Mouse (Mus musculus) lung, embryonic 14.5 days (tissue): ENCODE results near the gene Fgd3. TPM values are rescaled to one million over a fixed set of nuclear protein-coding genes. Genes with fewer than 3 reads are reported as not detected.

ENCODE experiments used
- ATAC-seq: fragments of 200-750 bp; cut with Nextera tagmentation; 2 replicates; pipeline ENCODE4 v1.8.0; 2017; ENCODE audit warnings: mild to moderate bottlenecking, moderate TSS enrichment, moderate library complexity; ENCODE audit not compliant: insufficient read depth
- DNase-seq: peaks from one replicate; pipeline ENCODE4 v3.0.0-alpha.2; 2015
- H3K27ac ChIP-seq: fragments of 300-500 bp; sonication (generic); 2 replicates; pipeline ENCODE4 v1.5.1; 2014; ENCODE audit warnings: low read depth, mild to moderate bottlenecking, moderate library complexity
- H3K27me3 ChIP-seq: fragments of 300-500 bp; sonication (generic); 2 replicates; pipeline ENCODE4 v1.6.1; 2014; ENCODE audit warnings: low read length, control low read depth; ENCODE audit not compliant: insufficient read depth
- H3K36me3 ChIP-seq: fragments of 300-500 bp; sonication (generic); 2 replicates; pipeline ENCODE4 v1.6.1; 2014; ENCODE audit warnings: control low read depth; ENCODE audit not compliant: insufficient read depth
- H3K4me1 ChIP-seq: fragments of 300-500 bp; sonication (generic); 2 replicates; pipeline ENCODE4 v1.6.1; 2014; ENCODE audit warnings: antibody characterized with exemption, control low read depth; ENCODE audit not compliant: insufficient read depth
- H3K4me2 ChIP-seq: fragments of 300-500 bp; sonication (generic); 2 replicates; pipeline ENCODE4 v1.6.1; 2014; ENCODE audit warnings: mild to moderate bottlenecking
- H3K4me3 ChIP-seq: fragments of 300-500 bp; sonication (generic); 2 replicates; pipeline ENCODE4 v1.5.1; 2014; ENCODE audit warnings: low read depth, low read length
- H3K9ac ChIP-seq: fragments of 300-500 bp; sonication (generic); 2 replicates; pipeline ENCODE4 v1.6.1; 2014
- H3K9me3 ChIP-seq: fragments of 300-500 bp; sonication (generic); 2 replicates; pipeline ENCODE4 v1.6.1; 2016; ENCODE audit warnings: low read depth, low read length, control low read depth
- CTCF ChIP-seq: IDR thresholded peaks from 2 replicates; pipeline ENCODE4 v1.5.1; 2016; ENCODE audit warnings: antibody characterized with exemption, low read depth
- WGBS: fragments of 180-500 bp; shearing (Covaris S2); extraction: QIAGEN DNeasy Blood & Tissue Kit; methylation state at CpG from one replicate; pipeline ENCODE4 v1.1.7; 2014; 5-methylcytosine and 5-hydroxymethylcytosine counted together
- polyA plus RNA-seq: library from polyadenylated mRNA; unstranded; fragments of >200 nt; fragmentation: Nextera tagmentation; extraction: Ambion mirVana; gene quantifications from 2 replicates; pipeline ENCODE4 v1.2.1, GENCODE M21; 2014

The Fgd3 gene
- polyA plus RNA-seq, 1 experiment from 2014 or later, result 0.42 TPM

GRCm38 (mm10) chr13:49311642-49312041, 8.5 kb downstream of the Fgd3 start:
- Histone ChIP-seq H3K4me3 (no peak overlapping the region), H3K9me3 (no peaks in the 10 kb centered on the region), H3K4me1 (peaks cover 10% of the 10 kb centered on the region; the same call in 1 of the 2 replicates), H3K27ac (no peak overlapping the region), H3K36me3 (no peaks in the 10 kb centered on the region), H3K4me2 (no peak overlapping the region), H3K27me3 (no peaks in the 10 kb centered on the region), H3K9ac (no peak overlapping the region)
- ATAC-seq, result no peak
- WGBS, result 67% methylated on average over 7 of the region's 7 CpGs
- no peak for DNase-seq
- no peak for TF ChIP-seq CTCF

GRCm38 (mm10) chr13:49309501-49309900, 10.6 kb downstream of the Fgd3 start:
- no peak for TF ChIP-seq CTCF
- Histone ChIP-seq H3K36me3 (no peaks in the 10 kb centered on the region), H3K9ac (no peak overlapping the region), H3K27me3 (no peaks in the 10 kb centered on the region), H3K4me3 (no peak overlapping the region), H3K4me2 (no peak overlapping the region), H3K9me3 (no peaks in the 10 kb centered on the region), H3K27ac (no peak overlapping the region), H3K4me1 (peaks cover 11% of the 10 kb centered on the region; the same call in 1 of the 2 replicates)
- WGBS, result 92% methylated on average over 1 of the region's 1 CpGs
- DNase-seq (no peak), ATAC-seq (no peak)

DNA sequence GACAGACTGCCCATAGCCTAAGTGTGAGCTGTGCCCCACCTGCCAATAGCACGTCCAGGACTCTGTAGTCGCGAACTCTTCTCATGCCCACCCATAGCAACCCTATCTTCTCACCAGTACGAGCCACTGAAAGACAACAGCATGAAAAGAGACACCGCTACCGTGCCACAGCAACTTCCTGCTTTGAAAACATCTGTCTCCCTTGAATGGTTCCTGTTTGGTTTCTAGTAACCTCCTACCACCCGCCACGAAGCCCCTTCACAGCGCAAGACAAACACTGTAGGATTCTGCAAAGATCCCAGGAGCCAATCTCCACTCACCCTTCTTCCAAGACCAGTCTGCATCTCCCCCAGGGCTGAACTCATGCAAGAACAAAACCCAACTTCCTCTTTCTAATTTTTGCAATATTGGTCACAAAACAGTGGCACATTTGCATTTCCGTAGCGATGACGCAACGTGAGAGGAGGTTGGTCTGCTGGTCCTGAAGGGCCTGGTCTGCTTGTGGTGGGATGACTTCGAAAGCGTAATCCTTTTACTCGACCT, 11.2 kb downstream of the Fgd3 start:
- Histone ChIP-seq H3K9ac (no peak overlapping the region), H3K4me1 (peaks cover 11% of the 10 kb centered on the region; the same call in 1 of the 2 replicates), H3K9me3 (no peaks in the 10 kb centered on the region), H3K4me3 (no peak overlapping the region), H3K27me3 (no peaks in the 10 kb centered on the region), H3K4me2 (no peak overlapping the region), H3K36me3 (no peaks in the 10 kb centered on the region), H3K27ac (no peak overlapping the region)
- ATAC-seq (no peak), DNase-seq (peak; percentile 26)
- no peak for TF ChIP-seq CTCF
- WGBS, result 76% methylated on average over 16 of the region's 16 CpGs

DNA sequence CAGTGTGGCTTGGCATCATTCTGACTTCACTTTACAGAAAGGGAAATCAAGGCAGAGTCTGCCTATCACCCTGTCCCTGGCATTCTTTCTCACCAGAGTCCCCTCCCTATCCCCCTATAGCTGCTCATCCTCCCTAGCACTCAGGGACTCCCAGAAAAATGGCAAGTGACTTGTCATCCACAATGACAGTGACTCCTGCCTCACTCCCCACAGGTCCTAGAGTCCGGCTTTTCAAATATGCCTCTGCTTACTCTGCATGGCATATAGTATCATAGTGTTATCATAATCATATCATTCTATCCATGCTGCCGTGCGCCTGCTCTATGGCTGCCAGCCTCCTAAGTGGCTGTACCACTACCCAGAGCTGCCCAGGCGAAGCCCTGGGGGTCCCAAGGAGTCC, 11.9 kb downstream of the Fgd3 start:
- no peak overlapping the region for H3K27ac ChIP-seq
- no peak overlapping the region for H3K9ac ChIP-seq
- H3K36me3 ChIP-seq, result no peaks in the 10 kb centered on the region
- no peak for ATAC-seq
- DNase-seq, result no peak
- H3K4me3 ChIP-seq, result no peak overlapping the region
- H3K27me3 ChIP-seq, result no peaks in the 10 kb centered on the region
- H3K9me3 ChIP-seq, result no peaks in the 10 kb centered on the region
- 87% methylated on average over 4 of the region's 4 CpGs for WGBS
- no peak overlapping the region for H3K4me2 ChIP-seq
- peaks cover 11% of the 10 kb centered on the region; the same call in 1 of the 2 replicates for H3K4me1 ChIP-seq
- no peak for TF ChIP-seq CTCF

GRCm38 (mm10) chr13:49307311-49307969, 12.7 kb downstream of the Fgd3 start:
- H3K9ac ChIP-seq, result peak overlapping the region; percentile 20; the same call in 1 of the 2 replicates
- peaks cover 11% of the 10 kb centered on the region; the same call in 1 of the 2 replicates for H3K4me1 ChIP-seq
- no peaks in the 10 kb centered on the region for H3K27me3 ChIP-seq
- no peak for TF ChIP-seq CTCF
- H3K27ac ChIP-seq, result peak overlapping the region; percentile 72; the same call in 1 of the 2 replicates
- H3K36me3 ChIP-seq, result no peaks in the 10 kb centered on the region
- ATAC-seq (peak; percentile 81), DNase-seq (peak; percentile 29)
- no peak overlapping the region for H3K4me3 ChIP-seq
- H3K4me2 ChIP-seq, result peak overlapping the region; percentile 42
- WGBS, result 12% methylated on average over 10 of the region's 10 CpGs
- no peaks in the 10 kb centered on the region for H3K9me3 ChIP-seq

DNA sequence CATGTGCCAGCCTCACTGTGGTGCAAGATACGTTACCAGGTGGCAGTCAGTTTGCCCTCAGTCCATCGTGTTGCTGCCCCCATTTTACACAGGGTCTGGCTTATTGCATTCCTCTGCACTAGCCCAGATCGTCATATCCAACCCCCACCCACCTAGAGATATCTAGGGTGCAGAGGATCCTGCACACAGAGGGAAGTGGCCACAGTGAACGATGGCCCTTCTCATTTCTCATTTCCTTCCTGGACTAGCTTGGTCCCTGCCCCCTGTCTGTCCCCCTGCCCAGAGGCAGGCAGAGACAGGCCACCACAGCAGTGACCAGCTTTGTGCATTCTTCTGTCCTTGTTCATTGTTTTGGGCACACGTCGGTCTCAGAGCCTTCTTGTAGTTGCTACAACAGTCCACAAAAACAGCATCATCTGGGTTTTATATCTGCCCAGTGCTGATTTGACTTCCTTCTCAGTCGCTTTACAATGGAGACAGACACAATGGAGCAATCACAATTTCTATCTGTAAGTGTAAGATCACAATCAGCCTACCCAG, 13.3 kb downstream of the Fgd3 start:
- ATAC-seq, result peak; percentile 12; the same call in 1 of the 2 replicates
- WGBS, result 49% methylated on average over 7 of the region's 7 CpGs

DNA sequence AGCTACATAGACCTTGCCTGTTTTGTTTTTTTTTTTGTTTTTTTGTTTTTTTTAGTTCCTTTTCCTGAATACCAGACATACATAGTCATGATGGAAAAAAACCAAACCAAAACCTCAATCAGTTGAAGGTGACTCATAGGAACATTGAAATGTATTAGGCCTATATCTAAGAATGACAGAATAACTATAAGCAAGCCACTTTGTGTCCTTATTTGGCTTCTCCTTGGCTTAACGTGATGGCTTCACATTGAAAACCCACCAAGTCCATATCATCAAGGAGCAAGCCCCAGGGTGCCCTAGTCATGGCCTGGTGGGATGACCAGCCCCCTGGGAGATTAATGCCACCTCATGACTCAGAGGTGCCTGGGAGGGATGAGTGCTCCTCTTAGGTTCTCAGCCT, 19.3 kb downstream of the Fgd3 start:
- H3K27me3 ChIP-seq, result no peaks in the 10 kb centered on the region
- no peak for DNase-seq
- 83% methylated on average over 1 of the region's 1 CpGs for WGBS
- no peak for ATAC-seq
- TF ChIP-seq CTCF, result no peak
- no peak overlapping the region for H3K4me3 ChIP-seq
- no peak overlapping the region for H3K9ac ChIP-seq
- H3K9me3 ChIP-seq, result no peaks in the 10 kb centered on the region
- H3K4me1 ChIP-seq, result 0 out of 2 replicates have a peak, but pooled peaks cover 2% of the 10 kb centered on the region
- no peak overlapping the region for H3K4me2 ChIP-seq
- H3K36me3 ChIP-seq, result no peaks in the 10 kb centered on the region
- no peak overlapping the region for H3K27ac ChIP-seq

More for the DNA sequence above, 13.3 kb downstream of the Fgd3 start:
- peak overlapping the region; percentile 42 for H3K4me2 ChIP-seq
- H3K9ac ChIP-seq, result no peak overlapping the region
- DNase-seq, result no peak
- peaks cover 11% of the 10 kb centered on the region; the same call in 1 of the 2 replicates for H3K4me1 ChIP-seq
- peak overlapping the region; percentile 72; the same call in 1 of the 2 replicates for H3K27ac ChIP-seq
- no peaks in the 10 kb centered on the region for H3K36me3 ChIP-seq
- no peaks in the 10 kb centered on the region for H3K27me3 ChIP-seq
- H3K9me3 ChIP-seq, result no peaks in the 10 kb centered on the region
- H3K4me3 ChIP-seq, result no peak overlapping the region
- TF ChIP-seq CTCF, result no peak
